Mouse (Mus musculus): Measurements from ENCODE around the gene Tmem82. TPM values are rescaled to one million over a fixed set of nuclear protein-coding genes. Genes with fewer than 3 reads are reported as not detected.

Gene Tmem82
- polyA plus RNA-seq (2014; fragmentation: Nextera tagmentation; extraction: Ambion mirVana) = 0.19 and 0.43 TPM in 2 replicates

DNA sequence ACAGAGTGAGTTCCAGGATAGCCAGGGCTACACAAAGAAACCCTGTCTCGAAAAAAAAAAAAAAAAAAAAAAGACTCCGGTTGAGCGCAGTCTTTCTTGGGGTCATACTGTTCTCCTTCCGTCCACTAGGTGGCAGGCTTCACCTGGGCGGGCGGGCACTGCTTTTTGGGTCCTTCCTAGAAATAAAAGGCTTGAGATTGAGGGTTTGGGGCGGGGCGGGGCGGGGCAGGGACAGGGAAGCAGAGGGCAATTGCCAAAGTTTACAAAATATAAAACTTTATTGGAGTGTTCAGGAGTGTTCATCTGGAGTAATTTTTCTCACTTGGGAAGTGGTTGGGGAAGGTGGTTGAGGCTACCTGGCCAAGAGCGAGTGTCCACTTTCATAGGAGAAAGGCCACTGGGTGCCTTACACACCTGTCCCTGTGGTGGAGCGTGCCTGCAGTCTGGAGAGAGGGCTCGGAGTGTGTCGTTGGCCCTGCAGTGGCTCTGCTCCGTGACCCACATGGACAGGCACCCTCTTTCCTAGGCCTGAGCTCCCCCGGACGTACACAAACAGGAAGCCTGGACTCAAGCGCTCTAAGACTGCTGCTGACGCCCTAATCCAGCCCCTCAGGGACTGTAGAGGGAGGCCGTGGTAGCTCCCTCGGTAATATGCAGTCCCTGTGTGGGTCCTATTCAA is at the start of gene Tmem82:
Gene Tmem82, minus strand, starts transcription at position 69 of the 679 bp plus-strand sequence.
- no peak within 1 kb of the TSS for H3K27ac ChIP-seq (replicated peaks in 1 of 2; ENCODE audit: control insufficient read depth in 1 of 2, insufficient read depth in 1 of 2, low read depth in 2 of 2, low read length in 2 of 2)
- no peak for ATAC-seq (ENCODE audit: insufficient number of reproducible peaks, insufficient read depth, low FRiP score, low read depth)
- H3K4me1 ChIP-seq (ENCODE audit: control insufficient read depth in 2 of 2, insufficient read depth in 2 of 2, low read length in 2 of 2) = peaks cover 16 to 20% of the 10 kb centered on the region in 2 experiments
- peak within 1 kb of the TSS; percentile 59 for H3K9ac ChIP-seq (ENCODE audit: low read length)
- no peaks in the 10 kb centered on the region for H3K9me3 ChIP-seq (ENCODE audit: control insufficient read depth, low read length)
- H3K4me3 ChIP-seq (ENCODE audit: control insufficient read depth in 1 of 2, insufficient read depth in 1 of 2, low read depth in 1 of 2, low read length in 2 of 2) = peak within 1 kb of the TSS; percentile 31 to 32
- no peaks in the 10 kb centered on the region for H3K36me3 ChIP-seq (ENCODE audit: control insufficient read depth, insufficient read depth, low read length)
- H3K27me3 ChIP-seq (ENCODE audit: control insufficient read depth, insufficient read depth, low read length) = no peaks in the 10 kb centered on the region
- WGBS = 24% methylated on average over 19 of the region's 20 CpGs
- H3K4me2 ChIP-seq (ENCODE audit: low read length) = peak within 1 kb of the TSS; percentile 72

DNA sequence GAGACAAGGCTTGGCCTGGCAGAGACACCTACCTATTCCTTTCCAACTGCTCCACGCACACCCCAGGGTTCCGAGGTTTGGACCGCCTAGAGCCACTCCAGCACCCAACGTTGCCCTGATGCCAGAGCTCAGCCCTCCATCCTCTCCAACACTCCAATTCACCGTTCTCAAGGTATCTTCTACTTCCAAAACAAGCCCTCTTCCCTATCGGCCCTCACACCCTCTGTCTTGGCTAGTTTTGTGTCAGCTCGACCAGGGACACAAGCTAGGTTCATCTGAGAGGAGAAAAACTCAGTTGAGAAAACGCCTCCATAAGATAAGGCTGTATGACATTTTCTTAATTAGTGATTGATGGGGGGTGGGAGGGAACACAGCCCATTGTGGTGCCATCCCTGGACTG is 46.4 kb upstream of the Tmem82 start, which contains the start of gene Plekhm2:
Gene Plekhm2, minus strand, starts transcription at position 101 of the 400 bp plus-strand sequence.
- Histone ChIP-seq H3K4me2 (ENCODE audit: low read length) (peak within 1 kb of the TSS; percentile 75), H3K4me1 (ENCODE audit: control insufficient read depth in 2 of 2, insufficient read depth in 2 of 2, low read length in 2 of 2) (peaks cover 9 to 12% of the 10 kb centered on the region in 2 experiments), H3K9me3 (ENCODE audit: control insufficient read depth, low read length) (no peaks in the 10 kb centered on the region), H3K36me3 (ENCODE audit: control insufficient read depth, insufficient read depth, low read length) (peaks cover 20% of the 10 kb centered on the region), H3K4me3 (ENCODE audit: control insufficient read depth in 1 of 2, insufficient read depth in 1 of 2, low read depth in 1 of 2, low read length in 2 of 2) (peak within 1 kb of the TSS; percentile 79 to 86), H3K27me3 (ENCODE audit: control insufficient read depth, insufficient read depth, low read length) (no peaks in the 10 kb centered on the region), H3K27ac (replicated peaks in 1 of 2; ENCODE audit: control insufficient read depth in 1 of 2, insufficient read depth in 1 of 2, low read depth in 2 of 2, low read length in 2 of 2) (peak within 1 kb of the TSS; percentile 53 to 91), H3K9ac (ENCODE audit: low read length) (peak within 1 kb of the TSS; percentile 98)
- 55% methylated on average over 8 of the region's 8 CpGs for WGBS
- ATAC-seq (ENCODE audit: insufficient number of reproducible peaks, insufficient read depth, low FRiP score, low read depth) = no peak

DNA sequence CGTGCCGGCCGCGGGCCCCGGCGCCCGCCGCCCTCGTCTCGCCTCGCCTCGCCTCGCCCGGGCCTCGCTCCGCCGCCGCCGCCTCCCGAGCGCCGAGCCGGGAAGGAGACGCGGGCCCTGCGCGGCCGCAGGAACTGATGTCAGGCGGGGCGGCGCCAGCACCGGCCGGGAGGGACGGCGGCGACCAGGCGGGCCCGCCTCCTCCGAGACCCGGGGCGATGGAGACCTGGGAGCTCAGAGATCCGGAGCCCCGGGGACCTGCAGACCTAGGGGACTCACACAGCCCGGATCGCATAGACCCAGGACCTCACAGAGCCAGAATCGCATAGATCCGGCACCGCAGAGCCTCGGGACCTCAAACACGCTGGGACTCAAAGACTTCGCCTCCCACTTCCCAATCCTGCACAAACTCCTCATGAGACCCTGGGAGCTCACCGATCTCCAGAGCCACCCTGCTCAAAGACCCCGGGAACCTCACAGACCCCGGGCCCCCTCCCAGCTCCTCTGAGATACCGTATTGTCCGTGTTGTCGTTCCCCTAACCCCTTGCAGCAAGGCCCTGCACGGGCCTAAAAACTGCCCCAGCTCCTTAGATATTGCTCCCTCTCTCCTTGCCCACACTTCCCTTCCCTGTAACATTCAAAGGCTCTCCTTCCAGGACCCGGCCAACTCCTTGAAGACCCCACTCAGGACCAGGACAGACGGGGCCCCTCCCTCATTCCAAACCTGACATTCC is 45.7 kb upstream of the Tmem82 start:
- ATAC-seq (ENCODE audit: insufficient number of reproducible peaks, insufficient read depth, low FRiP score, low read depth) = peak; percentile 74
- peak overlapping the region; percentile 79 to 86 for H3K4me3 ChIP-seq (ENCODE audit: control insufficient read depth in 1 of 2, insufficient read depth in 1 of 2, low read depth in 1 of 2, low read length in 2 of 2)
- H3K27me3 ChIP-seq (ENCODE audit: control insufficient read depth, insufficient read depth, low read length) = no peaks in the 10 kb centered on the region
- no peaks in the 10 kb centered on the region for H3K9me3 ChIP-seq (ENCODE audit: control insufficient read depth, low read length)
- under 1% methylated on average over 46 of the region's 60 CpGs for WGBS
- peak overlapping the region; percentile 53 to 91 for H3K27ac ChIP-seq (replicated peaks in 1 of 2; ENCODE audit: control insufficient read depth in 1 of 2, insufficient read depth in 1 of 2, low read depth in 2 of 2, low read length in 2 of 2)
- peaks cover 9 to 12% of the 10 kb centered on the region in 2 experiments for H3K4me1 ChIP-seq (ENCODE audit: control insufficient read depth in 2 of 2, insufficient read depth in 2 of 2, low read length in 2 of 2)
- H3K4me2 ChIP-seq (ENCODE audit: low read length) = peak overlapping the region; percentile 75
- H3K9ac ChIP-seq (ENCODE audit: low read length) = peak overlapping the region; percentile 98
- H3K36me3 ChIP-seq (ENCODE audit: control insufficient read depth, insufficient read depth, low read length) = peaks cover 26% of the 10 kb centered on the region

DNA sequence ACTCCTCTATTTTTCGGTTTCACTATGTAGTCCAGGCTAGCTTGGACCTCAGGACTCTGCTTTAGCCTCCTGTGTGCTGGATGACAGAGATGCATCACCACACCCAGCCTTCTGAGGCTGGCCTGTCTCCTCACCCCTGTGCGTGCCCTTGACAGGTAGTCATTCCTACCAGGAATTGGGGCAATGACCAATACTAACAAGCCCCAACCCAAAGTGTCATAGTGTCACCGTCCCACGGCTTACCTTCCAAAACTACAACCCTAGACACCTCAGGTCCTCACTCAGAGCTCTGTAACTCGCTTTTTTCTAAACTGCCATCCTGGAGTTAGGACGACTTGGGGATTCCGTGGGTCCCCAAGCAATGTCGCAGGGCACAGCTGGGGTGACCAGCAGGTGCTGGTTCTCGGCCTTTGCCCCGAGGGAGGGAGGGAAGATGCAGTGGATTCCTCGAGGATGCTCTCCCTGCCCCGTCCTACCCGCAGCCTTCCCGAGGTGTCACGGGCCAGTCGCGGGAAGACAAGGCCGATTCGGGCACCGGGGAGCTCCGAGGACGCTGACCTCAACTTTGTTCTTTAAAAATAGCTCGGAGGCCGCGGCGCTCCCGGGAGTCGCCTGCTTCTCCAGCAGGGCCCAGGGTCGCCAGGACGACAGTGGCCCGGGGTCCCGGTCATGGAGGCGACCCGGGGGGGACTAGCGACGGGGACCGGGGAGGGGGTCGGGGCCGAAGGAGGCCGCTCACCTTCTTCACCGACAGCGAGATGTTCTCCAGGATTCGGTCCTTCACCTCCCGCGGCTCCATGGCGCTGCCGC is 44.9 kb upstream of the Tmem82 start:
- Histone ChIP-seq H3K36me3 (ENCODE audit: control insufficient read depth, insufficient read depth, low read length) (peaks cover 26% of the 10 kb centered on the region), H3K4me2 (ENCODE audit: low read length) (peak overlapping the region; percentile 75), H3K4me1 (ENCODE audit: control insufficient read depth in 2 of 2, insufficient read depth in 2 of 2, low read length in 2 of 2) (peaks cover 12 to 16% of the 10 kb centered on the region in 2 experiments), H3K27ac (replicated peaks in 1 of 2; ENCODE audit: control insufficient read depth in 1 of 2, insufficient read depth in 1 of 2, low read depth in 2 of 2, low read length in 2 of 2) (peak overlapping the region; percentile 81 to 91), H3K4me3 (ENCODE audit: control insufficient read depth in 1 of 2, insufficient read depth in 1 of 2, low read depth in 1 of 2, low read length in 2 of 2) (peak overlapping the region; percentile 79 to 86), H3K9ac (ENCODE audit: low read length) (peak overlapping the region; percentile 98), H3K27me3 (ENCODE audit: control insufficient read depth, insufficient read depth, low read length) (no peaks in the 10 kb centered on the region), H3K9me3 (ENCODE audit: control insufficient read depth, low read length) (no peaks in the 10 kb centered on the region)
- ATAC-seq (ENCODE audit: insufficient number of reproducible peaks, insufficient read depth, low FRiP score, low read depth) = no peak
- 4% methylated on average over 31 of the region's 47 CpGs for WGBS

DNA sequence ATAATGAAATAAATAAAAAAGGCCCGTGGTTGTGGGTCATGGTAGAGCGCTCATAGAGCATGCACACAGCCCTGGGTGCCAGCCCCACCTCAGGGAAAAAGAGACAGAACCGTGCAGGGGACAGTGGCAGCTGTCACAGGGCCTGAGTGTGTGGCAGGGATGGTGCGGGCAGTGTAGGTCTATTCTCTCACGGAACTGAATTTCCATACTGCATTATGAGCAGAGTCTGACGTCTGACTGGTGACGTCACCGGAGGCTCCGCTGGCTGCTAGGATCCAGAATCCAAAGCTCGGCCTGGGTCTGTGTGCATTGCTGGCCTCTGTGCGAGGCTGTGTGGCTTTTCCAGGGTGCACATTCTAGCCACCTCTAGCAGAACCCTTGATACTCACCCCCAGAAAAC is 42.5 kb upstream of the Tmem82 start:
- Histone ChIP-seq H3K9ac (ENCODE audit: low read length) (no peak overlapping the region), H3K4me3 (ENCODE audit: control insufficient read depth in 1 of 2, insufficient read depth in 1 of 2, low read depth in 1 of 2, low read length in 2 of 2) (no peak overlapping the region), H3K4me2 (ENCODE audit: low read length) (no peak overlapping the region), H3K27ac (replicated peaks in 1 of 2; ENCODE audit: control insufficient read depth in 1 of 2, insufficient read depth in 1 of 2, low read depth in 2 of 2, low read length in 2 of 2) (no peak overlapping the region), H3K36me3 (ENCODE audit: control insufficient read depth, insufficient read depth, low read length) (peaks cover 44% of the 10 kb centered on the region), H3K4me1 (ENCODE audit: control insufficient read depth in 2 of 2, insufficient read depth in 2 of 2, low read length in 2 of 2) (peaks cover 25 to 31% of the 10 kb centered on the region in 2 experiments), H3K27me3 (ENCODE audit: control insufficient read depth, insufficient read depth, low read length) (no peaks in the 10 kb centered on the region), H3K9me3 (ENCODE audit: control insufficient read depth, low read length) (no peaks in the 10 kb centered on the region)
- WGBS = 90% methylated on average over 11 of the region's 11 CpGs
- no peak for ATAC-seq (ENCODE audit: insufficient number of reproducible peaks, insufficient read depth, low FRiP score, low read depth)

DNA sequence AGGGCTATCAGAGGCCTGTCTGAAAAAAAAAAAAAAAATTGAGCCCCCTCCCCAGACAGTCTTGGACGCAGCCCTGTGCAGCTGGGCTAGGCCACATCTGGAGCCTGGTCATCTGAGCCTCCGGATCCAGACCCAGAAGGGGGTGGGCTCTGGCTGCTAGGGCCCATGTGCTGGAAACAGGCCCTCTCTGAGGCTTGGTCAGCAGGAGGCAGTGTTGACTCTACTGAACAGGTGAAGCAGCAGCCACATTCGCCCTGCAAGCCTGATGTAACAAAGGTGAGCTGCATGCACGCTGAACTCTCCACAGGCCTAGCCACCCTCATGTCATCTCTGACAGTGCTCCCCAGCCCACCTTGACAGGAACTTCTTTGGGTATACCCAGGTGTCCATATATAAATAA is 41.3 kb upstream of the Tmem82 start:
- Histone ChIP-seq H3K27ac (replicated peaks in 1 of 2; ENCODE audit: control insufficient read depth in 1 of 2, insufficient read depth in 1 of 2, low read depth in 2 of 2, low read length in 2 of 2) (no peak overlapping the region), H3K4me3 (ENCODE audit: control insufficient read depth in 1 of 2, insufficient read depth in 1 of 2, low read depth in 1 of 2, low read length in 2 of 2) (no peak overlapping the region), H3K4me1 (ENCODE audit: control insufficient read depth in 2 of 2, insufficient read depth in 2 of 2, low read length in 2 of 2) (peaks cover 24 to 28% of the 10 kb centered on the region in 2 experiments), H3K36me3 (ENCODE audit: control insufficient read depth, insufficient read depth, low read length) (peaks cover 46% of the 10 kb centered on the region), H3K9ac (ENCODE audit: low read length) (no peak overlapping the region), H3K27me3 (ENCODE audit: control insufficient read depth, insufficient read depth, low read length) (no peaks in the 10 kb centered on the region), H3K9me3 (ENCODE audit: control insufficient read depth, low read length) (no peaks in the 10 kb centered on the region), H3K4me2 (ENCODE audit: low read length) (no peak overlapping the region)
- 64% methylated on average over 4 of the region's 4 CpGs for WGBS
- no peak for ATAC-seq (ENCODE audit: insufficient number of reproducible peaks, insufficient read depth, low FRiP score, low read depth)

DNA sequence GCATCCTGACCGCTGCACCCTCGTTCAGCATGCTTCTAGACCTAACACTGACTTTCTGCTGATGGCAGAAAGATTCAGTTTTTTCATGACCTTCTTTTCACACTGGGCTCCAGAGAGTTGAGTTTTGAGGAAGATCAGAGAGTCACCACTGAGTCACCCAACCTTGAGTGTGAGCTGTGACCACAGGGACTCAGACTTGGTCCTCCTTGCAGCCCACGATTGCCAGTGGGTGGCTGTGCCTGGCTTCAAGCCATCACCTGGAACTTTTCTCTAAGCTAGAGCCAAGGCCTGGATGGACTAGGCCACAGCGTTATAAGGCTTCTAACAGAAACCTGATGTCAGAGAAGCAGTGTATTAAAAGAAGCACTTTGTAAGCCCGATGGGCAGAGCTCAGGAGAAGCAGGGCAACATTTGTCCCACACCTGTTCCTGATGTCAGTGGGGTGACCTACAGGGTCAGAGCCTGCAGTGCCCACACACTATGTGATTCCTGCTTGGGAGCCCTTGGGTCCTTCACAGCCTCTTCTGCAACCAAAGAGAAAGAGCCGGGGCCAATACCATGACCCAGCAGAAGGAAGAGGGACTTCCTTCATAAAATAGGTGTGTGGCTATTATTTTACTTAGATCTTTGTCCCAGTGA is 40.5 kb upstream of the Tmem82 start:
- 84% methylated on average over 6 of the region's 6 CpGs for WGBS

More for the DNA sequence above, 40.5 kb upstream of the Tmem82 start:
- H3K36me3 ChIP-seq (ENCODE audit: control insufficient read depth, insufficient read depth, low read length) = peaks cover 50% of the 10 kb centered on the region
- no peaks in the 10 kb centered on the region for H3K9me3 ChIP-seq (ENCODE audit: control insufficient read depth, low read length)
- no peak overlapping the region for H3K9ac ChIP-seq (ENCODE audit: low read length)
- no peaks in the 10 kb centered on the region for H3K27me3 ChIP-seq (ENCODE audit: control insufficient read depth, insufficient read depth, low read length)
- no peak overlapping the region for H3K4me2 ChIP-seq (ENCODE audit: low read length)
- peaks cover 20 to 24% of the 10 kb centered on the region in 2 experiments for H3K4me1 ChIP-seq (ENCODE audit: control insufficient read depth in 2 of 2, insufficient read depth in 2 of 2, low read length in 2 of 2)
- no peak for ATAC-seq (ENCODE audit: insufficient number of reproducible peaks, insufficient read depth, low FRiP score, low read depth)
- no peak overlapping the region for H3K4me3 ChIP-seq (ENCODE audit: control insufficient read depth in 1 of 2, insufficient read depth in 1 of 2, low read depth in 1 of 2, low read length in 2 of 2)
- no peak overlapping the region for H3K27ac ChIP-seq (replicated peaks in 1 of 2; ENCODE audit: control insufficient read depth in 1 of 2, insufficient read depth in 1 of 2, low read depth in 2 of 2, low read length in 2 of 2)
